Mouse (Mus musculus) heart, embryonic 13.5 days (tissue): ENCODE measurements at regions not wholly inside any gene's neighbourhood (a gene's known extent, or its start where the extent isn't known, plus 50 kb on each side); places are given as distances from the start of the nearest gene placed in this dataset.

Experiments used
- ATAC-seq: fragments of 200-750 bp; cut with Nextera tagmentation; 2 replicates; pipeline ENCODE4 v1.8.0; 2017; ENCODE audit warnings: moderate TSS enrichment; ENCODE audit not compliant: insufficient number of reproducible peaks, low FRiP score, low TSS enrichment; ENCODE audit errors: extremely low read depth
- H3K27ac ChIP-seq: fragments of 300-500 bp; sonication (generic); replicated peaks from 2 replicates; pipeline ENCODE4 v1.5.1; 2015; ENCODE audit warnings: moderate library complexity, mild to moderate bottlenecking, inconsistent platforms
- H3K27me3 ChIP-seq: fragments of 300-500 bp; sonication (generic); replicated peaks from 2 replicates; pipeline ENCODE4 v1.6.1; 2015; ENCODE audit warnings: mild to moderate bottlenecking, inconsistent platforms
- H3K36me3 ChIP-seq: fragments of 300-500 bp; sonication (generic); 2 replicates; pipeline ENCODE4 v1.6.1; 2015; ENCODE audit warnings: mild to moderate bottlenecking, inconsistent platforms
- H3K4me1 ChIP-seq: fragments of 300-500 bp; sonication (generic); 2 replicates; pipeline ENCODE4 v1.6.1; 2015; ENCODE audit warnings: inconsistent platforms
- H3K4me2 ChIP-seq: fragments of 300-500 bp; sonication (generic); 2 replicates; pipeline ENCODE4 v1.6.1; 2015; ENCODE audit warnings: inconsistent platforms, mild to moderate bottlenecking, moderate library complexity
- H3K4me3 ChIP-seq: fragments of 300-500 bp; sonication (generic); 2 replicates; pipeline ENCODE4 v1.5.1; 2015; ENCODE audit warnings: moderate library complexity, mild to moderate bottlenecking, inconsistent platforms
- H3K9ac ChIP-seq: fragments of 300-500 bp; sonication (generic); 2 replicates; pipeline ENCODE4 v1.6.1; 2015; ENCODE audit warnings: inconsistent platforms, mild to moderate bottlenecking, moderate library complexity
- H3K9me3 ChIP-seq: fragments of 300-500 bp; sonication (generic); 2 replicates; pipeline ENCODE4 v1.6.1; 2016; ENCODE audit warnings: inconsistent platforms
- WGBS: fragments of 180-500 bp; shearing (Covaris S2); methylation state at CpG from one replicate; pipeline ENCODE4 v1.1.7; 2015; ENCODE audit warnings: mixed read lengths; 5-methylcytosine and 5-hydroxymethylcytosine counted together

GRCm38 (mm10) chr10:95003621-95004020 is 59.0 kb upstream of the Plxnc1 start:
- Histone ChIP-seq H3K27me3 (no peaks in the 10 kb centered on the region), H3K9ac (no peak overlapping the region), H3K4me2 (no peak overlapping the region), H3K27ac (peak overlapping the region; percentile 63), H3K9me3 (no peaks in the 10 kb centered on the region; the same call in 1 of the 2 replicates), H3K4me3 (no peak overlapping the region), H3K4me1 (peaks cover 11% of the 10 kb centered on the region; the same call in 1 of the 2 replicates), H3K36me3 (no peaks in the 10 kb centered on the region)
- WGBS = 74% methylated on average over 7 of the region's 7 CpGs
- no peak for ATAC-seq

- Histone ChIP-seq H3K9ac (no peak overlapping the region), H3K36me3 (no peaks in the 10 kb centered on the region), H3K27me3 (no peaks in the 10 kb centered on the region), H3K4me2 (no peak overlapping the region), H3K4me1 (peaks cover 11% of the 10 kb centered on the region; the same call in 1 of the 2 replicates), H3K9me3 (no peaks in the 10 kb centered on the region; the same call in 1 of the 2 replicates), H3K27ac (no peak overlapping the region), H3K4me3 (no peak overlapping the region)
- ATAC-seq = no peak
- WGBS = 70% methylated on average over 6 of the region's 6 CpGs
These were observed 57.0 kb upstream of the Plxnc1 start for GRCm38 (mm10) chr10:95001650-95002049.

- WGBS = 69% methylated on average over 5 of the region's 5 CpGs
- H3K9ac ChIP-seq = no peak overlapping the region
These were observed 55.1 kb upstream of the Plxnc1 start for GRCm38 (mm10) chr10:94999716-95000115.

More at GRCm38 (mm10) chr10:94999716-95000115, 55.1 kb upstream of the Plxnc1 start:
- H3K27ac ChIP-seq = no peak overlapping the region
- no peaks in the 10 kb centered on the region for H3K36me3 ChIP-seq
- no peaks in the 10 kb centered on the region for H3K9me3 ChIP-seq
- peaks cover 11% of the 10 kb centered on the region; the same call in 1 of the 2 replicates for H3K4me1 ChIP-seq
- H3K27me3 ChIP-seq = no peaks in the 10 kb centered on the region
- no peak for ATAC-seq
- H3K4me3 ChIP-seq = no peak overlapping the region
- H3K4me2 ChIP-seq = no peak overlapping the region
